Mouse (Mus musculus) E14TG2a.4 (cell line): ENCODE measurements at regions not wholly inside any gene's neighbourhood (a gene's known extent, or its start where the extent isn't known, plus 50 kb on each side); places are given as distances from the start of the nearest gene placed in this dataset.

ENCODE experiments used
- H3K27me3 ChIP-seq: 2 replicates; pipeline ENCODE4 v1.6.1; 2014; ENCODE audit warnings: low read length, control low read depth; ENCODE audit not compliant: insufficient read depth
- H3K36me3 ChIP-seq: 2 replicates; pipeline ENCODE4 v1.6.1; 2014; ENCODE audit warnings: low read length, control low read depth; ENCODE audit not compliant: insufficient read depth
- H3K4me1 ChIP-seq: replicated peaks from 2 replicates; pipeline ENCODE4 v1.6.1; 2014; ENCODE audit warnings: low read depth, low read length, control low read depth
- H3K4me3 ChIP-seq: replicated peaks from 2 replicates; pipeline ENCODE4 v1.5.1; 2014; ENCODE audit warnings: mild to moderate bottlenecking, low read length
- H3K9me3 ChIP-seq: 2 replicates; pipeline ENCODE4 v1.6.1; 2014; ENCODE audit warnings: low read length, control low read depth
- CTCF ChIP-seq: conservative IDR thresholded peaks from 2 replicates; pipeline ENCODE4 v1.5.1; 2014; ENCODE audit warnings: low read length
- NANOG ChIP-seq: IDR thresholded peaks from 2 replicates; pipeline ENCODE4 v1.6.1; 2014; ENCODE audit warnings: borderline replicate concordance, low read length, mixed read lengths
- POU5F1 ChIP-seq: IDR thresholded peaks from 2 replicates; pipeline ENCODE4 v1.6.1; 2014; ENCODE audit warnings: low read length, borderline replicate concordance

- Histone ChIP-seq H3K4me1 (no peaks in the 10 kb centered on the region), H3K9me3 (peaks cover 22% of the 10 kb centered on the region), H3K27me3 (no peaks in the 10 kb centered on the region), H3K4me3 (no peak overlapping the region), H3K36me3 (no peaks in the 10 kb centered on the region)
- TF ChIP-seq CTCF, result no peak
- TF ChIP-seq NANOG, result no peak
- TF ChIP-seq POU5F1, result no peak
These were observed 169.7 kb upstream of the Rasa1 start for GRCm38 (mm10) chr13:85458611-85459010.

GRCm38 (mm10) chr13:85439581-85439980 is 150.7 kb upstream of the Rasa1 start:
- Histone ChIP-seq H3K4me3 (no peak overlapping the region), H3K9me3 (peaks cover 10% of the 10 kb centered on the region; the same call in 1 of the 2 replicates), H3K27me3 (no peaks in the 10 kb centered on the region), H3K4me1 (peaks cover 3% of the 10 kb centered on the region; the same call in 1 of the 2 replicates), H3K36me3 (no peaks in the 10 kb centered on the region)
- TF ChIP-seq NANOG, result no peak

- H3K9me3 ChIP-seq, result peaks cover 10% of the 10 kb centered on the region; the same call in 1 of the 2 replicates
- TF ChIP-seq POU5F1 (no peak), NANOG (no peak), CTCF (no peak)
- H3K4me3 ChIP-seq, result no peak overlapping the region
- no peaks in the 10 kb centered on the region for H3K27me3 ChIP-seq
- H3K36me3 ChIP-seq, result no peaks in the 10 kb centered on the region
- H3K4me1 ChIP-seq, result no peaks in the 10 kb centered on the region; the same call in 1 of the 2 replicates
These were observed 148.9 kb upstream of the Rasa1 start for GRCm38 (mm10) chr13:85437875-85438274.

GRCm38 (mm10) chr13:85437009-85437408 is 148.1 kb upstream of the Rasa1 start:
- H3K9me3 ChIP-seq, result peaks cover 10% of the 10 kb centered on the region; the same call in 1 of the 2 replicates
- H3K4me1 ChIP-seq, result no peaks in the 10 kb centered on the region
- H3K36me3 ChIP-seq, result no peaks in the 10 kb centered on the region
- no peak for TF ChIP-seq NANOG
- TF ChIP-seq CTCF, result no peak
- no peak for TF ChIP-seq POU5F1
- H3K4me3 ChIP-seq, result no peak overlapping the region
- no peaks in the 10 kb centered on the region for H3K27me3 ChIP-seq

- no peaks in the 10 kb centered on the region for H3K27me3 ChIP-seq
- TF ChIP-seq NANOG (no peak), CTCF (no peak), POU5F1 (no peak)
- H3K9me3 ChIP-seq, result peaks cover 10% of the 10 kb centered on the region; the same call in 1 of the 2 replicates
- no peak overlapping the region for H3K4me3 ChIP-seq
- no peaks in the 10 kb centered on the region for H3K4me1 ChIP-seq
- no peaks in the 10 kb centered on the region for H3K36me3 ChIP-seq
These were observed 147.3 kb upstream of the Rasa1 start for GRCm38 (mm10) chr13:85436254-85436653.

- TF ChIP-seq POU5F1 (no peak), NANOG (no peak), CTCF (no peak)
- H3K36me3 ChIP-seq, result no peaks in the 10 kb centered on the region
- no peaks in the 10 kb centered on the region for H3K4me1 ChIP-seq
- H3K27me3 ChIP-seq, result no peaks in the 10 kb centered on the region
- no peak overlapping the region for H3K4me3 ChIP-seq
- no peaks in the 10 kb centered on the region for H3K9me3 ChIP-seq
These were observed 141.9 kb upstream of the Rasa1 start for GRCm38 (mm10) chr13:85430821-85431220.

GRCm38 (mm10) chr13:85430040-85430439 is 141.1 kb upstream of the Rasa1 start:
- no peak overlapping the region for H3K4me3 ChIP-seq
- H3K4me1 ChIP-seq, result no peaks in the 10 kb centered on the region
- H3K27me3 ChIP-seq, result no peaks in the 10 kb centered on the region
- no peaks in the 10 kb centered on the region for H3K36me3 ChIP-seq
- TF ChIP-seq POU5F1 (no peak), CTCF (no peak), NANOG (no peak)
- H3K9me3 ChIP-seq, result no peaks in the 10 kb centered on the region

- no peaks in the 10 kb centered on the region for H3K4me1 ChIP-seq
- no peaks in the 10 kb centered on the region for H3K36me3 ChIP-seq
- no peak overlapping the region for H3K4me3 ChIP-seq
- H3K27me3 ChIP-seq, result no peaks in the 10 kb centered on the region
- no peak for TF ChIP-seq CTCF
- TF ChIP-seq NANOG, result no peak
- no peak for TF ChIP-seq POU5F1
- H3K9me3 ChIP-seq, result no peaks in the 10 kb centered on the region
These were observed 129.7 kb upstream of the Rasa1 start for GRCm38 (mm10) chr13:85418671-85419070.

GRCm38 (mm10) chr13:85414951-85415350 is 126.0 kb upstream of the Rasa1 start:
- Histone ChIP-seq H3K9me3 (peaks cover 3% of the 10 kb centered on the region; the same call in 1 of the 2 replicates), H3K4me1 (no peaks in the 10 kb centered on the region), H3K4me3 (no peak overlapping the region), H3K27me3 (no peaks in the 10 kb centered on the region), H3K36me3 (no peaks in the 10 kb centered on the region)
- TF ChIP-seq POU5F1, result no peak
- no peak for TF ChIP-seq CTCF
- TF ChIP-seq NANOG, result no peak
